Mouse (Mus musculus) left cerebral cortex, postnatal 36 days (tissue): ENCODE data around the gene Sgce. TPM values are rescaled to one million over a fixed set of nuclear protein-coding genes. Genes with fewer than 3 reads are reported as not detected.

Experiments used
- DNase-seq, 2 experiments: peaks; one replicate each; pipeline ENCODE4 v3.0.0; 2021 to 2022; ENCODE audit warnings: low spot score in 2 of 2, mixed read lengths in 1 of 2
- intact Hi-C: fragments of 180-260 bp; cut with DNase I; formaldehyde crosslinking; loops from one replicate; pipeline ENCODE4 v1.15.1; 2025
- total RNA-seq, 2 experiments: library from RNA; stranded (reverse); gene quantifications; 2 replicates each; pipeline ENCODE4 v1.2.3; 2021

Gene Sgce
- total RNA-seq, 2 experiments from 2014 or later: 30.0 to 34.7 TPM

GRCm38 (mm10) chr6:4731675-4732074 is 15.3 kb downstream of the Sgce start:
- no peak for DNase-seq
- intact Hi-C loops: no loop called here

GRCm38 (mm10) chr6:4728305-4728704 is 18.7 kb downstream of the Sgce start:
- no peak for DNase-seq
- intact Hi-C loops: no loop called here

GRCm38 (mm10) chr6:4723998-4724757 is 22.8 kb downstream of the Sgce start:
- intact Hi-C loops: no loop called here

GRCm38 (mm10) chr6:4722739-4723138 is 24.3 kb downstream of the Sgce start:
- DNase-seq: no peak
- intact Hi-C loops: no loop called here

More at GRCm38 (mm10) chr6:4723998-4724757, 22.8 kb downstream of the Sgce start:
- no peak for DNase-seq

GRCm38 (mm10) chr6:4722142-4722541 is 24.9 kb downstream of the Sgce start:
- no peak for DNase-seq
- intact Hi-C loops: no loop called here

- DNase-seq: no peak
- intact Hi-C loops: no loop called here
Measured at GRCm38 (mm10) chr6:4717344-4717743, 29.7 kb downstream of the Sgce start.

- intact Hi-C loops: no loop called here
- DNase-seq: no peak
Measured at GRCm38 (mm10) chr6:4716171-4716570, 30.8 kb downstream of the Sgce start.

GRCm38 (mm10) chr6:4708971-4709370 is 38.0 kb downstream of the Sgce start:
- intact Hi-C loops: no loop called here
- DNase-seq: no peak

- intact Hi-C loops: no loop called here
- DNase-seq: no peak
Measured at GRCm38 (mm10) chr6:4706415-4706814, 40.6 kb downstream of the Sgce start.

- no peak for DNase-seq
- intact Hi-C loops: no loop called here
Measured at GRCm38 (mm10) chr6:4703908-4704307, 43.1 kb downstream of the Sgce start.

GRCm38 (mm10) chr6:4701641-4702040 is 45.4 kb downstream of the Sgce start:
- intact Hi-C loops: no loop called here
- no peak for DNase-seq

GRCm38 (mm10) chr6:4695778-4696177 is 51.2 kb downstream of the Sgce start:
- intact Hi-C loops: no loop called here

GRCm38 (mm10) chr6:4694672-4695231 is 52.3 kb downstream of the Sgce start:
- DNase-seq: no peak
- intact Hi-C loops: no loop called here

More at GRCm38 (mm10) chr6:4695778-4696177, 51.2 kb downstream of the Sgce start:
- no peak for DNase-seq

- DNase-seq: no peak
- intact Hi-C loops: no loop called here
Measured at GRCm38 (mm10) chr6:4693544-4693943, 53.5 kb downstream of the Sgce start.

- no peak for DNase-seq
- intact Hi-C loops: no loop called here
Measured at GRCm38 (mm10) chr6:4690438-4690837, 56.6 kb downstream of the Sgce start.

- intact Hi-C loops: no loop called here
- no peak for DNase-seq
Measured at GRCm38 (mm10) chr6:4684706-4685340, 62.2 kb downstream of the Sgce start.

- DNase-seq: no peak
- intact Hi-C loops: no loop called here
Measured at GRCm38 (mm10) chr6:4680576-4680975, 66.4 kb downstream of the Sgce start.

GRCm38 (mm10) chr6:4679981-4680380 is 67.0 kb downstream of the Sgce start:
- intact Hi-C loops: no loop called here
- DNase-seq: no peak

- intact Hi-C loops: no loop called here
- DNase-seq: no peak
Measured at GRCm38 (mm10) chr6:4677356-4677761, 69.6 kb downstream of the Sgce start.

GRCm38 (mm10) chr6:4665154-4665553 is 81.9 kb downstream of the Sgce start:
- intact Hi-C loops: no loop called here
- no peak for DNase-seq

GRCm38 (mm10) chr6:4664313-4664712 is 82.7 kb downstream of the Sgce start:
- intact Hi-C loops: no loop called here
- DNase-seq: no peak
